Mouse (Mus musculus): ENCODE results near the gene Avpi1. TPM values are rescaled to one million over a fixed set of nuclear protein-coding genes. Genes with fewer than 3 reads are reported as not detected.

Gene Avpi1
- polyA plus RNA-seq (2015; fragmentation: Nextera tagmentation; extraction: Ambion mirVana): 19.9 and 22.8 TPM in 2 replicates

GRCm38 (mm10) chr19:42128787-42129508, at the start of gene Avpi1:
Gene Avpi1 (minus strand): TSS chr19:42129059.

GRCm38 (mm10) chr19:42163764-42164163, 34.9 kb upstream of the Avpi1 start, which contains the start of gene Zfyve27:
Gene Zfyve27 (plus strand): TSS chr19:42163951.

GRCm38 (mm10) chr19:42147170-42147768, 18.4 kb upstream of the Avpi1 start, which contains the start of gene Marveld1:
Gene Marveld1 (plus strand): TSS chr19:42147400.

GRCm38 (mm10) chr19:42089748-42090595, 38.9 kb downstream of the Avpi1 start, which contains the start of gene Pi4k2a:
Gene Pi4k2a (plus strand): TSS chr19:42090470.

GRCm38 (mm10) chr19:42086166-42086565, 42.7 kb downstream of the Avpi1 start, which contains the start of gene Morn4:
Gene Morn4 (minus strand): TSS chr19:42086357.

Other genes starting within 250 kb of the Avpi1 start
- gene Rrp12, start 232.9 kb downstream of the Avpi1 start, polyA plus RNA-seq (2015; fragmentation: Nextera tagmentation; extraction: Ambion mirVana): 11.1 and 12.1 TPM in 2 replicates
- 600 and 610 TPM in 2 replicates for gene Pgam1, start 217.1 kb downstream of the Avpi1 start, polyA plus RNA-seq (2015; fragmentation: Nextera tagmentation; extraction: Ambion mirVana)
- 64.2 and 64.5 TPM in 2 replicates for gene Exosc1, start 195.6 kb downstream of the Avpi1 start, polyA plus RNA-seq (2015; fragmentation: Nextera tagmentation; extraction: Ambion mirVana)
- 78.4 and 85.8 TPM in 2 replicates for gene Zdhhc16, start 195.6 kb downstream of the Avpi1 start, polyA plus RNA-seq (2015; fragmentation: Nextera tagmentation; extraction: Ambion mirVana)
- 21.8 and 22.5 TPM in 2 replicates for gene Mms19, start 147.9 kb downstream of the Avpi1 start, polyA plus RNA-seq (2015; fragmentation: Nextera tagmentation; extraction: Ambion mirVana)
- 18.1 and 18.2 TPM in 2 replicates for gene Ubtd1, start 147.3 kb downstream of the Avpi1 start, polyA plus RNA-seq (2015; fragmentation: Nextera tagmentation; extraction: Ambion mirVana)
- 1.4 and 1.6 TPM in 2 replicates for gene Ankrd2, start 93.1 kb downstream of the Avpi1 start, polyA plus RNA-seq (2015; fragmentation: Nextera tagmentation; extraction: Ambion mirVana)
- gene Hoga1, start 83.4 kb downstream of the Avpi1 start, polyA plus RNA-seq (2015; fragmentation: Nextera tagmentation; extraction: Ambion mirVana): 3.7 and 4.5 TPM in 2 replicates
- gene 4933411K16Rik, start 76.8 kb downstream of the Avpi1 start, polyA plus RNA-seq (2015; fragmentation: Nextera tagmentation; extraction: Ambion mirVana): not detected in 2 replicates
- gene Morn4, start 42.7 kb downstream of the Avpi1 start, polyA plus RNA-seq (2015; fragmentation: Nextera tagmentation; extraction: Ambion mirVana): 80.5 and 94.0 TPM in 2 replicates
- gene Pi4k2a, start 38.6 kb downstream of the Avpi1 start, polyA plus RNA-seq (2015; fragmentation: Nextera tagmentation; extraction: Ambion mirVana): 37.1 and 44.5 TPM in 2 replicates
- gene Marveld1, start 18.3 kb upstream of the Avpi1 start, polyA plus RNA-seq (2015; fragmentation: Nextera tagmentation; extraction: Ambion mirVana): 4.8 and 7.9 TPM in 2 replicates
- gene Zfyve27, start 34.9 kb upstream of the Avpi1 start, polyA plus RNA-seq (2015; fragmentation: Nextera tagmentation; extraction: Ambion mirVana): 41.1 and 45.9 TPM in 2 replicates
- gene Sfrp5, start 73.2 kb upstream of the Avpi1 start, polyA plus RNA-seq (2015; fragmentation: Nextera tagmentation; extraction: Ambion mirVana): 2.8 and 3.5 TPM in 2 replicates
- gene Golga7b, start 118.5 kb upstream of the Avpi1 start, polyA plus RNA-seq (2015; fragmentation: Nextera tagmentation; extraction: Ambion mirVana): 79.8 and 89.3 TPM in 2 replicates

All from neural tube, postnatal 0 days (tissue).